Mouse (Mus musculus) small intestine, adult 2 months (tissue): ENCODE measurements around the gene Amh. TPM values are rescaled to one million over a fixed set of nuclear protein-coding genes. Genes with fewer than 3 reads are reported as not detected.

Source experiments
- H3K27ac ChIP-seq: fragments of 200-500 bp; 2 replicates; pipeline ENCODE4 v1.5.1; 2012; ENCODE audit warnings: low read depth, low read length, control low read depth, inconsistent platforms; ENCODE audit not compliant: insufficient read depth
- H3K27me3 ChIP-seq: fragments of 200-500 bp; 2 replicates; pipeline ENCODE4 v1.6.1; 2012; ENCODE audit warnings: mild to moderate bottlenecking, moderate library complexity, low read length, inconsistent platforms; ENCODE audit not compliant: control insufficient read depth, insufficient read depth
- H3K36me3 ChIP-seq: fragments of 200-500 bp; 2 replicates; pipeline ENCODE4 v1.6.1; 2012; ENCODE audit warnings: mild to moderate bottlenecking, low read length, control low read depth, inconsistent platforms; ENCODE audit not compliant: control insufficient read depth, insufficient read depth
- H3K4me1 ChIP-seq: fragments of 200-500 bp; 2 replicates; pipeline ENCODE4 v1.6.1; 2012; ENCODE audit warnings: low read length, inconsistent platforms, mixed read lengths; ENCODE audit not compliant: control insufficient read depth, insufficient read depth, insufficient read length
- H3K4me3 ChIP-seq: fragments of 200-500 bp; 2 replicates; pipeline ENCODE4 v1.5.1; 2012; ENCODE audit warnings: low read depth, mild to moderate bottlenecking, control low read depth, inconsistent platforms, low read length, moderate library complexity
- CTCF ChIP-seq: fragments of 200-500 bp; IDR thresholded peaks from 2 replicates; pipeline ENCODE4 v1.5.1; 2012; ENCODE audit warnings: low read depth, mild to moderate bottlenecking, control low read depth, inconsistent platforms, low read length, moderate library complexity, mixed read lengths; ENCODE audit not compliant: insufficient replicate concordance, insufficient read length; ENCODE audit errors: extremely low read depth
- POLR2A ChIP-seq: fragments of 200-500 bp; IDR thresholded peaks from 2 replicates; pipeline ENCODE4 v1.6.1; 2012; ENCODE audit warnings: low read depth, mild to moderate bottlenecking, control low read depth, inconsistent platforms, low read length, moderate library complexity
- WGBS: fragments of 180-500 bp; shearing (Covaris S2); methylation state at CpG from one replicate; pipeline ENCODE4 v1.1.7; 2018; 5-methylcytosine and 5-hydroxymethylcytosine counted together
- polyA plus RNA-seq: library from polyadenylated mRNA; depleted of rRNA; stranded (reverse); fragments of >200 nt; gene quantifications from 2 replicates; pipeline ENCODE4 v1.2.3, GENCODE M21; 2012

The Amh gene
- polyA plus RNA-seq, 1 experiment = 0.87 TPM

- Histone ChIP-seq H3K4me1 (peaks cover 17% of the 10 kb centered on the region), H3K27me3 (no peaks in the 10 kb centered on the region; the same call in 1 of the 2 replicates), H3K4me3 (no peak overlapping the region), H3K27ac (no peak overlapping the region), H3K36me3 (peaks cover 37% of the 10 kb centered on the region)
- 90% methylated on average over 10 of the region's 10 CpGs for WGBS
- TF ChIP-seq POLR2A (no peak), CTCF (no peak)
Observed at GRCm38 (mm10) chr10:80802204-80802912, 2.7 kb upstream of the Amh start.

- H3K4me1 ChIP-seq = peaks cover 18% of the 10 kb centered on the region
- H3K4me3 ChIP-seq = no peak overlapping the region
- TF ChIP-seq CTCF (no peak), POLR2A (peak; percentile 17; the same call in 1 of the 2 replicates)
- 85% methylated on average over 3 of the region's 3 CpGs for WGBS
- no peak overlapping the region for H3K27ac ChIP-seq
- H3K36me3 ChIP-seq = peaks cover 37% of the 10 kb centered on the region
- no peaks in the 10 kb centered on the region; the same call in 1 of the 2 replicates for H3K27me3 ChIP-seq
Observed at GRCm38 (mm10) chr10:80802996-80803395, 2.0 kb upstream of the Amh start.

DNA sequence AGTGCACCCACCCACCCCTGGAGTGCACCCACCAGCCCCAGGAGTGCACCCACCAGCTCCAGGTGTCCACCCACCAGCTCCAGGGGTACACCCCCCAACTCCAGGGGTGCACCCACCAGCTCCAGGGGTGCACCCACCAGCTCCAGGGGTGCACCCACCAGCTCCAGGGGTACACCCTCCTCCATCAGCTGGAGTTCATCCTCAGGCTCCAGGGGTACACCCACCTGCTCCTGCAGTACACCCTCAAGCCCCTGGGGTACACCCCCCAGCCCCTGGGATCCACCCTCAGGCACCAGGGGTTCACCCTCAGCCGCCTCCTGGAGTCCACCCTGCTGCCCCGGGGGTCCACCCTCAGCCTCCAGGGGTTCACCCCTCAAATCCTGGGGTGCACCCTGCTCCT, 703 bp upstream of the Amh start:
- Histone ChIP-seq H3K36me3 (peaks cover 37% of the 10 kb centered on the region), H3K27me3 (peaks cover 9% of the 10 kb centered on the region), H3K4me3 (no peak overlapping the region), H3K27ac (no peak overlapping the region), H3K4me1 (peaks cover 19% of the 10 kb centered on the region)
- WGBS = 87% methylated on average over 2 of the region's 2 CpGs
- TF ChIP-seq POLR2A (no peak), CTCF (no peak)

- WGBS = 97% methylated on average over 5 of the region's 5 CpGs
- peaks cover 15% of the 10 kb centered on the region for H3K27me3 ChIP-seq
- peaks cover 15% of the 10 kb centered on the region for H3K4me1 ChIP-seq
- TF ChIP-seq POLR2A = no peak
- no peak for TF ChIP-seq CTCF
- no peak overlapping the region for H3K27ac ChIP-seq
- no peak overlapping the region for H3K4me3 ChIP-seq
- H3K36me3 ChIP-seq = peaks cover 37% of the 10 kb centered on the region
Observed at GRCm38 (mm10) chr10:80805322-80805721, 279 bp downstream of the Amh start.

GRCm38 (mm10) chr10:80805925-80806324, 882 bp downstream of the Amh start:
- WGBS = 17% methylated on average over 3 of the region's 3 CpGs
- Histone ChIP-seq H3K36me3 (peaks cover 37% of the 10 kb centered on the region), H3K27me3 (peaks cover 16% of the 10 kb centered on the region), H3K27ac (no peak overlapping the region), H3K4me1 (peaks cover 15% of the 10 kb centered on the region), H3K4me3 (no peak overlapping the region)
- peak; percentile 70; the same call in 1 of the 2 replicates for TF ChIP-seq CTCF
- no peak for TF ChIP-seq POLR2A

DNA sequence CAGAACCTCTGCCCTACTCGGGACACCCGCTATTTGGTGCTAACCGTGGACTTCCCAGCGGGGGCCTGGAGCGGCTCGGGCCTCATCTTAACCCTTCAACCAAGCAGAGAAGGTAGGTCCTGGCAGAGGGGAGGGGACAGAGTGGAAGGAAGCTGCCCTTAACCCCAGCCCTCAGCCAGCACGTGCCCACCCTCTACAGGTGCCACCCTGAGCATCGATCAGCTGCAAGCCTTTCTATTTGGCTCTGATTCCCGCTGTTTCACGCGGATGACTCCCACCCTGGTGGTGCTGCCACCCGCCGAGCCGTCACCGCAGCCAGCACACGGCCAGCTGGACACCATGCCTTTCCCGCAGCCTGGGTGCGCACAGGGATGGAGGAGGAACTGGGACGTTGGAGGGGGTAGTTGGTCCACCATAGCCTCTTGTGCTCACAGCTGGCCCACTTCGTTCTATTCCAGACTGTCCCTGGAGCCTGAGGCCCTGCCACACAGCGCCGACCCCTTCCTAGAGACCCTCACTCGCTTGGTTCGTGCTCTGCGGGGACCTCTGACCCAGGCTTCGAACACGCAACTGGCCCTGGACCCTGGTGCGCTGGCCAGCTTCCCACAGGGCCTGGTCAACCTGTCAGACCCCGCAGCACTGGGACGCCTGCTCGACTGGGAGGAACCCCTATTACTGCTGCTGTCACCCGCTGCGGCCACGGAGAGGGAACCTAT, 1.5 kb downstream of the Amh start:
- 70% methylated on average over 34 of the region's 34 CpGs for WGBS
- H3K27ac ChIP-seq = no peak overlapping the region
- peaks cover 16% of the 10 kb centered on the region for H3K27me3 ChIP-seq
- no peak for TF ChIP-seq CTCF
- TF ChIP-seq POLR2A = no peak
- peaks cover 15% of the 10 kb centered on the region for H3K4me1 ChIP-seq
- H3K36me3 ChIP-seq = peaks cover 33% of the 10 kb centered on the region
- peak overlapping the region; percentile 53 for H3K4me3 ChIP-seq

- no peak overlapping the region for H3K27ac ChIP-seq
Observed at GRCm38 (mm10) chr10:80807057-80807627, 2.1 kb downstream of the Amh start.

More at GRCm38 (mm10) chr10:80807057-80807627, 2.1 kb downstream of the Amh start:
- peak overlapping the region; percentile 53 for H3K4me3 ChIP-seq
- peaks cover 15% of the 10 kb centered on the region for H3K4me1 ChIP-seq
- 3% methylated on average over 58 of the region's 58 CpGs for WGBS
- H3K27me3 ChIP-seq = peaks cover 16% of the 10 kb centered on the region
- TF ChIP-seq CTCF (no peak), POLR2A (no peak)
- H3K36me3 ChIP-seq = peaks cover 27% of the 10 kb centered on the region
